Mouse (Mus musculus): ENCODE measurements around the gene Cacna2d2. TPM values are rescaled to one million over a fixed set of nuclear protein-coding genes. Genes with fewer than 3 reads are reported as not detected.
A peak's percentile ranks its signal among the peaks of the same experiment; 100 is the strongest.

The Cacna2d2 gene
- polyA plus RNA-seq, 2 experiments = 0.29 to 9.3 TPM

DNA sequence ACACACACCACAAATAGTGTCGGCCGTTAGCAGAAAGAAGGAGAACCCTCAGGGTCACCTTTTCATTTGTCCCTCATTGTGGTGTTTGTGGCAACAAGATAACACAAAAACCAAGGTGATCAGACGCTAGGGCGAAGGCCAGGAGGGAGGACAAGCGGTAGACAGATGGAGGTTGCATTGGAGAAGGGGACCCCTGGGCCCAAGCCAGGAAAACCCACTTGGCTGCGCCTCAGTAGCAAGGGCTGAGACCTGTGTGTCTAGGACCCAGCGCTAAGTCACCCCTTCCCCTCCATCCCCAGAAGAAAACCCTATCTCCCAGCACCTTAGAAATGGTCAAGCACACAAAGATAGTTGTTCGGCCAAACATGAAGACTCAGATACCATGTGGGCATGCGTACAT lies 82.6 kb downstream of the Cacna2d2 start:
- Histone ChIP-seq H3K4me2 (replicated peaks; ENCODE audit: low read depth, low read length, severe bottlenecking) (no peak overlapping the region), H3K9me3 (ENCODE audit: control insufficient read depth, low read length) (no peaks in the 10 kb centered on the region), H3K36me3 (ENCODE audit: control insufficient read depth, insufficient read depth, low read length) (no peaks in the 10 kb centered on the region), H3K4me1 (ENCODE audit: control insufficient read depth, insufficient read depth, low read length) (peaks cover 28% of the 10 kb centered on the region), H3K4me3 (replicated peaks; ENCODE audit: low read length) (no peak overlapping the region), H3K27me3 (ENCODE audit: control insufficient read depth, insufficient read depth, low read length) (no peaks in the 10 kb centered on the region), H3K9ac (ENCODE audit: low read depth, low read length, severe bottlenecking) (no peak overlapping the region), H3K27ac (replicated peaks; ENCODE audit: low read depth, low read length) (no peak overlapping the region)
- no peak for TF ChIP-seq POLR2A (IDR thresholded peaks at IDR 0.05; ENCODE audit: borderline replicate concordance, extremely low read depth, insufficient read depth, insufficient read length)
- no peak for ATAC-seq (ENCODE audit: low FRiP score, low read depth)
- WGBS = 94% methylated on average over 9 of the region's 9 CpGs
- no peak for DNase-seq (ENCODE audit: low spot score)

DNA sequence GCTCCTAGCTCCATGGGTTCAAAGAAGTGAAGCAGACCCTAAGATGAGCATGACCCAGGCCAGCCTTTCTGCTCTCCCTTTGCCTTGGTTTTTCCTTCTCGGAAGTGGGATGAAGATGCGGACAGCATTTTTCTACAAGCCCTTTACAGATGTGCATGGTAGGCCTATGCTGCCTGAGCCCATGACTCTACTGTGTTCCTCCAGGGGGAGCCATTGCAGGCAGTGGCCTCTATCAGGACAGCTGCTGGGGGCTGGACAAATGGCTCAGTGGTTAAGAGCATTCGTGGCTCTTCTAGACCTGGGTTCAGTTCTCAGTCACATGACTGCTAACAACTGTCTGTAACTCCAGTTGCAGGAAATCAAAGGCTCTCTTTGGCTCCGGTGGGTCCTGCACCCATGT lies 83.4 kb downstream of the Cacna2d2 start:
- Histone ChIP-seq H3K9me3 (ENCODE audit: control insufficient read depth, low read length) (no peaks in the 10 kb centered on the region), H3K36me3 (ENCODE audit: control insufficient read depth, insufficient read depth, low read length) (no peaks in the 10 kb centered on the region), H3K4me2 (replicated peaks; ENCODE audit: low read depth, low read length, severe bottlenecking) (no peak overlapping the region), H3K9ac (ENCODE audit: low read depth, low read length, severe bottlenecking) (no peak overlapping the region), H3K27ac (replicated peaks; ENCODE audit: low read depth, low read length) (no peak overlapping the region), H3K4me1 (ENCODE audit: control insufficient read depth, insufficient read depth, low read length) (peaks cover 28% of the 10 kb centered on the region), H3K27me3 (ENCODE audit: control insufficient read depth, insufficient read depth, low read length) (no peaks in the 10 kb centered on the region), H3K4me3 (replicated peaks; ENCODE audit: low read length) (no peak overlapping the region)
- no peak for ATAC-seq (ENCODE audit: low FRiP score, low read depth)
- DNase-seq (ENCODE audit: low spot score) = no peak
- TF ChIP-seq POLR2A (IDR thresholded peaks at IDR 0.05; ENCODE audit: borderline replicate concordance, extremely low read depth, insufficient read depth, insufficient read length) = no peak
- WGBS = 76% methylated on average over 4 of the region's 4 CpGs

DNA sequence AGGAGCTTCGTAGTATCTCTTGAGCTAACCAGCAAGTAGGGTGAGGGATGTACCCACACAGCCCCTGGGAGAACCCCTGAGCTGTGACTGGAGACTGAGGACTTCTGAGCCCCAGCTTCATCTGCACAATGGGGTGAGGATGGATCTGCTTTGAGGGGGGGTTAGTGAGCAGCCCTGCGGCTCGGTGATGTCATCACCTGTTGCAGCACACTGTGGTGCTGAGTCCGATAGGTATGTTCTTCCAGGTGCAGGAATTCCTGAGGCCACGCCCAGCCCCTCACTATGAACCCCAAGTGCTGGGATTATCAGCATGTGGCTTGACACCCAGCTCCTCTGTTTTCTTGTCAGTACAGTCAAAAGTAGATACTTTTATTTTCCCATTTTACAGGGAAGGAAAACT lies 84.3 kb downstream of the Cacna2d2 start:
- Histone ChIP-seq H3K27me3 (ENCODE audit: control insufficient read depth, insufficient read depth, low read length) (no peaks in the 10 kb centered on the region), H3K9me3 (ENCODE audit: control insufficient read depth, low read length) (no peaks in the 10 kb centered on the region), H3K4me1 (ENCODE audit: control insufficient read depth, insufficient read depth, low read length) (peaks cover 28% of the 10 kb centered on the region), H3K4me3 (replicated peaks; ENCODE audit: low read length) (no peak overlapping the region), H3K9ac (ENCODE audit: low read depth, low read length, severe bottlenecking) (no peak overlapping the region), H3K36me3 (ENCODE audit: control insufficient read depth, insufficient read depth, low read length) (no peaks in the 10 kb centered on the region), H3K4me2 (replicated peaks; ENCODE audit: low read depth, low read length, severe bottlenecking) (no peak overlapping the region), H3K27ac (replicated peaks; ENCODE audit: low read depth, low read length) (no peak overlapping the region)
- 88% methylated on average over 5 of the region's 5 CpGs for WGBS
- no peak for ATAC-seq (ENCODE audit: low FRiP score, low read depth)
- no peak for DNase-seq (ENCODE audit: low spot score)
- TF ChIP-seq POLR2A (IDR thresholded peaks at IDR 0.05; ENCODE audit: borderline replicate concordance, extremely low read depth, insufficient read depth, insufficient read length) = no peak

DNA sequence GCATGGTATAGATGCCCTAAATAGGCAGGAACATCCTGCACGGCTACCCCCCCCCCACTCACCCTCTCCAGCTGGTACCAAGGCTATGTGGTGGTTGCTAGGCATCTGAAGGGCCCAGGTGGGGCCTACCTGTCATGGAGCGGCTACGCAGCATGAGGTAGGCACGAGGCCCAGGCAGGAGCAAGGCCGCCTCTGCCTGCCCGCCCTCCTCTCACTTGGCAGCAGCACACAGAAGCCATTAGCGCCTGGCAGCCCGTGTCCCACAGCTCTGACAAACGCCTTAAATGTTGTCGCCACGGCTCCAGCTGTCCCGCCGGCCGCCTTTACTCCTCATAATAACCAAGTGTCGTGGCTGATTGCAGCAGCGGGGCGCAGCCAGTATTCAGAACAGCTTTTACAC lies 84.9 kb downstream of the Cacna2d2 start:
- no peak overlapping the region for H3K27ac ChIP-seq (replicated peaks; ENCODE audit: low read depth, low read length)
- no peaks in the 10 kb centered on the region for H3K36me3 ChIP-seq (ENCODE audit: control insufficient read depth, insufficient read depth, low read length)
- DNase-seq (ENCODE audit: low spot score) = peak; percentile 22
- no peak overlapping the region for H3K4me3 ChIP-seq (replicated peaks; ENCODE audit: low read length)
- H3K4me1 ChIP-seq (ENCODE audit: control insufficient read depth, insufficient read depth, low read length) = peaks cover 23% of the 10 kb centered on the region
- no peak for TF ChIP-seq POLR2A (IDR thresholded peaks at IDR 0.05; ENCODE audit: borderline replicate concordance, extremely low read depth, insufficient read depth, insufficient read length)
- H3K9ac ChIP-seq (ENCODE audit: low read depth, low read length, severe bottlenecking) = no peak overlapping the region
- 56% methylated on average over 16 of the region's 17 CpGs for WGBS
- H3K9me3 ChIP-seq (ENCODE audit: control insufficient read depth, low read length) = no peaks in the 10 kb centered on the region
- no peak overlapping the region for H3K4me2 ChIP-seq (replicated peaks; ENCODE audit: low read depth, low read length, severe bottlenecking)
- ATAC-seq (ENCODE audit: low FRiP score, low read depth) = no peak
- H3K27me3 ChIP-seq (ENCODE audit: control insufficient read depth, insufficient read depth, low read length) = no peaks in the 10 kb centered on the region

DNA sequence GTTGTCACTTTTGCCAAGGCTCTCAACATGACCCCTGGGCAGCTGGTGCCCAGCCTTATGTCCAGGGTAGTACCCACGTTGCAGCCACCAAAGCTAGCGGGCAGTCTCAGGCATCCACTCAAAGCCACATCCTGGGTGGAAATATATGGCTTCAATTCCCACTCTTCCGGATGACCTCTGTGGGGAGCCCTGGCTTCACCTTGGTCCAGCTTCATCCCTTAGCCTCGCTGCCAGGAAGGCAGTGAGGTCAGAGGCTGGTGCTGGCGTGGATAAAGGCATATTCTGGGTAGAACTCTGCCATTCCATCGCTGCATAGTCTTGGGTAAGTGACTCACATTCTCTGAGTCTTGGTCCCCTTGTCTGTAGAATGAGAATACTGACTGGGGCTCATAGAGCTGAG lies 85.4 kb downstream of the Cacna2d2 start:
- Histone ChIP-seq H3K27me3 (ENCODE audit: control insufficient read depth, insufficient read depth, low read length) (no peaks in the 10 kb centered on the region), H3K4me1 (ENCODE audit: control insufficient read depth, insufficient read depth, low read length) (peaks cover 19% of the 10 kb centered on the region), H3K4me3 (replicated peaks; ENCODE audit: low read length) (no peak overlapping the region), H3K4me2 (replicated peaks; ENCODE audit: low read depth, low read length, severe bottlenecking) (no peak overlapping the region), H3K27ac (replicated peaks; ENCODE audit: low read depth, low read length) (no peak overlapping the region), H3K9me3 (ENCODE audit: control insufficient read depth, low read length) (no peaks in the 10 kb centered on the region), H3K9ac (ENCODE audit: low read depth, low read length, severe bottlenecking) (no peak overlapping the region), H3K36me3 (ENCODE audit: control insufficient read depth, insufficient read depth, low read length) (no peaks in the 10 kb centered on the region)
- DNase-seq (ENCODE audit: low spot score) (no peak), ATAC-seq (ENCODE audit: low FRiP score, low read depth) (no peak)
- no peak for TF ChIP-seq POLR2A (IDR thresholded peaks at IDR 0.05; ENCODE audit: borderline replicate concordance, extremely low read depth, insufficient read depth, insufficient read length)
- WGBS = 84% methylated on average over 6 of the region's 6 CpGs

DNA sequence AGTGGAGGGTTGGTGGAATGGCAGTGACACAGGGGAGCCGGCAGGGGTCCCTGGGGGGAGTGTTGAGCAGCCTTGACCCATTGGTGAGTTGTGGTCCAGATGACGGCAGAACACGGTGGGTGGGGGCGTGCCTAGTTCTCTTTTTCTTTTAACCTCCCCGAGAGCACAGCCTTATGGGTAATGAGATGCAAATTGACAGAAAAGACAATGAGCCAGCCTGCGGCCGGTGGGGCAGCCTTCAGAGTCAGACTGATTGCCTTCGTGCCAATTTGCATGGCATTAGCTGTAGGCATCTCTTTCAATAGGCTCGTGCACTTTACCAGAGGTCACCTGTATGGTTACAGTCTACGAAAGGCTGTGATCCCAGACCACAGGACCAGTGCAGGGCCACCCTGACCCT lies 86.7 kb downstream of the Cacna2d2 start:
- no peak for TF ChIP-seq POLR2A (IDR thresholded peaks at IDR 0.05; ENCODE audit: borderline replicate concordance, extremely low read depth, insufficient read depth, insufficient read length)
- no peak overlapping the region for H3K27ac ChIP-seq (replicated peaks; ENCODE audit: low read depth, low read length)
- no peaks in the 10 kb centered on the region for H3K9me3 ChIP-seq (ENCODE audit: control insufficient read depth, low read length)
- no peaks in the 10 kb centered on the region for H3K27me3 ChIP-seq (ENCODE audit: control insufficient read depth, insufficient read depth, low read length)
- no peak for DNase-seq (ENCODE audit: low spot score)
- no peak overlapping the region for H3K4me3 ChIP-seq (replicated peaks; ENCODE audit: low read length)
- H3K4me2 ChIP-seq (replicated peaks; ENCODE audit: low read depth, low read length, severe bottlenecking) = no peak overlapping the region
- peaks cover 10% of the 10 kb centered on the region for H3K4me1 ChIP-seq (ENCODE audit: control insufficient read depth, insufficient read depth, low read length)
- 71% methylated on average over 10 of the region's 10 CpGs for WGBS
- ATAC-seq (ENCODE audit: low FRiP score, low read depth) = no peak
- no peaks in the 10 kb centered on the region for H3K36me3 ChIP-seq (ENCODE audit: control insufficient read depth, insufficient read depth, low read length)
- no peak overlapping the region for H3K9ac ChIP-seq (ENCODE audit: low read depth, low read length, severe bottlenecking)

Measured in limb, embryonic 14.5 days (tissue).